Mouse (Mus musculus) mature B cell (primary cell): Measurements from ENCODE around the gene Trmt112.

Source experiments
- in situ Hi-C: fragments of 300-500 bp; cut with MboI; formaldehyde crosslinking; loops from 2 replicates; pipeline ENCODE4 v1.14.3; 2019

Gene Trmt112

GRCm38 (mm10) chr19:6949532-6949931 is 40.0 kb downstream of the Trmt112 start:
- in situ Hi-C loops = no loop called here

DNA sequence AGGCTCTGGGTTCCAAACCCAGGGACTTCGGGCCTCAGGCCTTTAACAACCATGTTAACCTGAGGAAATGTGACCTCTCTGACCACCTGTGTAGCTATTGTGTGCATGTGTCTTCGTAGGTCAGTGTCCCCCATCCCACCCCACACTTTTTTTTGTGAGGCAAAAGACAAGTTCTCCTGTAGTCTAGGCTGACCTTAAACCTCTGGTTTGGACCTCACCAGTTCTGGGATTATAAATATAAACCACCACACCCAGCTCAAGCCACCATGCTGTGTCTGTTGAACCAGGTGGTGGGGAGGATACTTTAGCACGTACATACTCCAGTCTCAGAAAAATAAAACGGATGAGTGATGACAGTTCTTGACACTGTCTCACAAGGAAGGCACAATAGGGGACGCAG is 40.5 kb downstream of the Trmt112 start:
- in situ Hi-C loops = no loop called here

DNA sequence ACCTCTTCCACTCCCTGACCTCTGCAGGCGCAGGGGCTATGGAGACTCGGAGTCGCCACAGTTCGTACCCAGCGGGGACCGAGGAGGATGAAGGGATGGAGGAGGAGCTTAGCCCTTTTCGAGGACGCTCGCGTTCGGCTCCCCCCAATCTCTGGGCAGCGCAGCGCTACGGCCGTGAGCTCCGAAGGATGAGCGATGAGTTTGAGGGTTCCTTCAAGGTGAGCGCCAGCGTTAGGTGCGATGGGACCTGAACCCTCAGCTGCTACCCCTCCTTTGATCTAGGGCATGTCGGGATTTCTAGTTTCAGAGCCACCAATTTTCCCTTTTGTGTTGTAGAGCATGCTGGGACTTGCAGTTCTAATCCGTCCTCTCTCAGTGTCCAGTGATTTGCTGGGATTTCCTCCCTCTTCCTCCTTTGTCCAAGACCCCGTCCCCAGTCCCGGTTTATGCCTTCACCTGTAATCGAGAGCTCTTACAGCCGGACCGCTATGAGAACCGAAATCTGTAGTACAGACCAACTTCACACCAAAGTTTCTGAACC is 41.2 kb downstream of the Trmt112 start:
- in situ Hi-C loops = no loop called here

GRCm38 (mm10) chr19:6951381-6951968 is 42.0 kb downstream of the Trmt112 start:
- in situ Hi-C loops = no loop called here

DNA sequence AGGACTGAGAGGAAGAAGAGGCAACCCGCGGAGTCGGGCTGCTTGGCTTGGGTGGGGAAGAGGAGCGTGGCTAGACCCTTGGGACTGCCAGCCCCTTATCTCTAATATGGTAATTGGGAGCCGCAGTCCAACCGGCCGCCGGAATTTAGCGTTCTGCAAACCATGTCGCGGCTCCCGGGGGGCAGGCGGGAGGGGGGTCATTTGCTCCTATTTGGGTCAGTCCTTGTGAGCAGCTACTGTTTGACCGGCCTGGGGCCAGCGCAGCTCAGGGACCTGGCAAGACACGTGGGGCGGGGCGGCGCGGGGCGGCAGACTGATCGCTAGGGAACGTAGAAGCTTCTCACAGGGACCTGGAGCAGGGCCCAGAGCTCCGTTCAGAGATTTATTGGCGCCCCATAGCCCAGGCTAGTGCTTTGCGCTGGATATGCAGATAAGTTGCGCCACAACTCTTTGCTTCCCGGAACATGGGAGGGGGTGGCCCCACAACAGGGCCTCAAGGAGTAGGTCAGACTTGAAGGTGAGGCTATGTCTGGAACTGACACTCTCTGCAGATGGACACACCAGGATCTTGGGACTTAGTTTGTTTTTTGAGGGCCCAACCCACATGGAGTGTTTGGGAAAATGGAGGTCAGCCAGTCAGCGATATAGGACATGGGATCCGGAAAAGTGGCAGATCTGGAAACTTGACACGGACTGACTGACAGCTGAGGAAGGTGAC is 42.7 kb downstream of the Trmt112 start:
- in situ Hi-C loops = no loop called here

GRCm38 (mm10) chr19:6952712-6953037 is 43.2 kb downstream of the Trmt112 start:
- in situ Hi-C loops = no loop called here

- in situ Hi-C loops = no loop called here
These were observed 44.5 kb downstream of the Trmt112 start for GRCm38 (mm10) chr19:6954046-6954445.

DNA sequence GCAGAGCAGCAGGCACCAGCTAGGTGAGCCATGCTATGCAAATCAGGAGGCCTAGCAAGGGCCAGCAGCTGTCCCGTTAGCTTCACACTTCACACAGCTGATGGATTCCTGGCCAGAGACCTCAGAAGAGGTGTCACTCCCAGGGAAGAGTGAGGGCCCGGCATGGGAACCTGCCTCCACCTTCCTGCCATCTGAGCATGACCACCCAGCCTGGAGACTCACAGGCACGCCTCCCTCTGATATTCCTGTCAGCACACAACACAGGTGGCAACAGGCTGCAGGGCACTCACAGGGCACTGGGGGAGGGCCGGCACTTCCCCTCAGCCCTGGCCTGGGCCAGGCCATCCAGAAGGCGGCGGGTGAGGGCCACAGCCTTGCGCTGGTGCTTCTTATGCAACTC is 45.9 kb downstream of the Trmt112 start:
- in situ Hi-C loops = no loop called here

- in situ Hi-C loops = no loop called here
These were observed 47.0 kb downstream of the Trmt112 start for GRCm38 (mm10) chr19:6956461-6956860.
